In genomic region chr4:65773368-65774010, GRCm38 (mm10) we compare ENCODE assay signal across 12 mouse cellular contexts.
"Had no signal": no experiment of that assay in that cellular context is flagged by ENCODE, and none has a peak within 500 bp of the region (broad histone marks: within the 10 kb centered on the region; RNA-seq: fewer than 3 reads in every experiment).

No protein-coding gene starts in this region.

- H3K36me3 ChIP-seq: kidney, embryonic 15.5 days; limb, embryonic 13.5 days; liver, embryonic 15.5 days; midbrain, embryonic 13.5 days; stomach, embryonic 15.5 days had no signal

- H3K4me1 ChIP-seq: kidney, embryonic 15.5 days; limb, embryonic 13.5 days; liver, embryonic 15.5 days; midbrain, embryonic 13.5 days; stomach, embryonic 15.5 days had no signal

- H3K9me3 ChIP-seq: kidney, embryonic 15.5 days; limb, embryonic 13.5 days; liver, embryonic 15.5 days; midbrain, embryonic 13.5 days; stomach, embryonic 15.5 days had no signal

- DNase-seq: kidney, adult 2 months; kidney, postnatal 14 days; lung, adult 2 months; lung, postnatal 36 days; thymus, adult 2 months; thymus, postnatal 25 days had no signal

- H3K9ac ChIP-seq: kidney, embryonic 15.5 days; limb, embryonic 13.5 days; liver, embryonic 15.5 days; midbrain, embryonic 13.5 days; stomach, embryonic 15.5 days had no signal

- ATAC-seq: lung, postnatal 0 days; midbrain, embryonic 13.5 days had no signal

- H3K27ac ChIP-seq: kidney, embryonic 15.5 days; limb, embryonic 13.5 days; liver, embryonic 15.5 days; midbrain, embryonic 13.5 days; stomach, embryonic 15.5 days had no signal

- H3K4me3 ChIP-seq: kidney, embryonic 15.5 days; limb, embryonic 13.5 days; liver, embryonic 15.5 days; midbrain, embryonic 13.5 days; stomach, embryonic 15.5 days had no signal

- H3K27me3 ChIP-seq: kidney, embryonic 15.5 days; limb, embryonic 13.5 days; liver, embryonic 15.5 days; midbrain, embryonic 13.5 days; stomach, embryonic 15.5 days had no signal

- H3K4me2 ChIP-seq: kidney, embryonic 15.5 days; limb, embryonic 13.5 days; liver, embryonic 15.5 days; midbrain, embryonic 13.5 days; stomach, embryonic 15.5 days had no signal
